Mouse (Mus musculus): ENCODE data around the gene Arl5c.
A peak's percentile ranks its signal among the peaks of the same experiment; 100 is the strongest.

Gene Arl5c

GRCm38 (mm10) chr11:98018858-98019641 lies 23.1 kb upstream of the Arl5c start:
- no peak for DNase-seq

GRCm38 (mm10) chr11:98018222-98018621 lies 22.2 kb upstream of the Arl5c start:
- DNase-seq, result no peak

- no peak for DNase-seq
These were observed 20.8 kb upstream of the Arl5c start for GRCm38 (mm10) chr11:98016824-98017223.

GRCm38 (mm10) chr11:98016177-98016576 lies 20.2 kb upstream of the Arl5c start:
- no peak for DNase-seq

GRCm38 (mm10) chr11:98012831-98013230 lies 16.9 kb upstream of the Arl5c start:
- no peak for DNase-seq

GRCm38 (mm10) chr11:98011716-98012115 lies 15.7 kb upstream of the Arl5c start:
- DNase-seq, result no peak

GRCm38 (mm10) chr11:98008087-98008486 lies 12.1 kb upstream of the Arl5c start:
- no peak for DNase-seq

GRCm38 (mm10) chr11:98005686-98006085 lies 9.7 kb upstream of the Arl5c start:
- DNase-seq, result no peak

- DNase-seq, result no peak
These were observed 9.1 kb upstream of the Arl5c start for GRCm38 (mm10) chr11:98005076-98005475.

- DNase-seq, result no peak
These were observed 8.2 kb upstream of the Arl5c start for GRCm38 (mm10) chr11:98004161-98004560.

- DNase-seq, result no peak
These were observed 7.2 kb upstream of the Arl5c start for GRCm38 (mm10) chr11:98003171-98003671.

- peak; percentile 75 for DNase-seq
These were observed 6.6 kb upstream of the Arl5c start for GRCm38 (mm10) chr11:98002627-98003026.

GRCm38 (mm10) chr11:98001986-98002385 lies 6.0 kb upstream of the Arl5c start:
- DNase-seq, result no peak

- no peak for DNase-seq
These were observed 5.4 kb upstream of the Arl5c start for GRCm38 (mm10) chr11:98001351-98001824.

GRCm38 (mm10) chr11:98000378-98001140 lies 4.6 kb upstream of the Arl5c start:
- DNase-seq, result no peak

GRCm38 (mm10) chr11:97999748-98000147 lies 3.8 kb upstream of the Arl5c start:
- DNase-seq, result no peak

- no peak for DNase-seq
These were observed 3.1 kb upstream of the Arl5c start for GRCm38 (mm10) chr11:97998898-97999608.

GRCm38 (mm10) chr11:97998074-97998793 lies 2.3 kb upstream of the Arl5c start:
- DNase-seq, result no peak

GRCm38 (mm10) chr11:97997387-97997960 lies 1.5 kb upstream of the Arl5c start:
- DNase-seq, result no peak

GRCm38 (mm10) chr11:97996691-97997090 lies 710 bp upstream of the Arl5c start:
- no peak for DNase-seq

- peak; percentile 89 for DNase-seq
These were observed 1.4 kb downstream of the Arl5c start for GRCm38 (mm10) chr11:97994539-97995100.

All from kidney, adult 18-20 months (tissue).